Mouse (Mus musculus) embryonic facial prominence, embryonic 13.5 days (tissue): ENCODE measurements at regions not wholly inside any gene's neighbourhood (a gene's known extent, or its start where the extent isn't known, plus 50 kb on each side); places are given as distances from the start of the nearest gene placed in this dataset.
"Not testable (repeated sequence)": the region's sequence is repeated elsewhere in the genome, so short reads cannot be mapped to it uniquely, and the experiment has no call there.

Source experiments
- ATAC-seq: fragments of 200-750 bp; cut with Nextera tagmentation; 2 replicates; pipeline ENCODE4 v1.8.0; 2017; ENCODE audit warnings: low read depth; ENCODE audit not compliant: insufficient number of reproducible peaks, insufficient read depth, low FRiP score, low TSS enrichment
- H3K27ac ChIP-seq: fragments of 300-500 bp; sonication (generic); 2 replicates; pipeline ENCODE4 v1.5.1; 2015; ENCODE audit warnings: moderate library complexity, mild to moderate bottlenecking, inconsistent platforms
- H3K27me3 ChIP-seq: fragments of 300-500 bp; sonication (generic); 2 replicates; pipeline ENCODE4 v1.6.1; 2015; ENCODE audit warnings: mild to moderate bottlenecking, inconsistent platforms
- H3K36me3 ChIP-seq: fragments of 300-500 bp; sonication (generic); 2 replicates; pipeline ENCODE4 v1.6.1; 2015; ENCODE audit warnings: mild to moderate bottlenecking, inconsistent platforms
- H3K4me1 ChIP-seq: fragments of 300-500 bp; sonication (generic); 2 replicates; pipeline ENCODE4 v1.6.1; 2015; ENCODE audit warnings: inconsistent platforms
- H3K4me2 ChIP-seq: fragments of 300-500 bp; sonication (generic); 2 replicates; pipeline ENCODE4 v1.6.1; 2015; ENCODE audit warnings: moderate library complexity, mild to moderate bottlenecking, inconsistent platforms
- H3K4me3 ChIP-seq: fragments of 300-500 bp; sonication (generic); 2 replicates; pipeline ENCODE4 v1.5.1; 2015; ENCODE audit warnings: mild to moderate bottlenecking, inconsistent platforms
- H3K9ac ChIP-seq: fragments of 300-500 bp; sonication (generic); 2 replicates; pipeline ENCODE4 v1.6.1; 2015; ENCODE audit warnings: mild to moderate bottlenecking, inconsistent platforms
- H3K9me3 ChIP-seq: fragments of 300-500 bp; sonication (generic); 2 replicates; pipeline ENCODE4 v1.6.1; 2016; ENCODE audit warnings: inconsistent platforms
- WGBS: fragments of 180-500 bp; shearing (Covaris S2); methylation state at CpG from one replicate; pipeline ENCODE4 v1.1.7; 2015; ENCODE audit warnings: mixed read lengths; 5-methylcytosine and 5-hydroxymethylcytosine counted together

DNA sequence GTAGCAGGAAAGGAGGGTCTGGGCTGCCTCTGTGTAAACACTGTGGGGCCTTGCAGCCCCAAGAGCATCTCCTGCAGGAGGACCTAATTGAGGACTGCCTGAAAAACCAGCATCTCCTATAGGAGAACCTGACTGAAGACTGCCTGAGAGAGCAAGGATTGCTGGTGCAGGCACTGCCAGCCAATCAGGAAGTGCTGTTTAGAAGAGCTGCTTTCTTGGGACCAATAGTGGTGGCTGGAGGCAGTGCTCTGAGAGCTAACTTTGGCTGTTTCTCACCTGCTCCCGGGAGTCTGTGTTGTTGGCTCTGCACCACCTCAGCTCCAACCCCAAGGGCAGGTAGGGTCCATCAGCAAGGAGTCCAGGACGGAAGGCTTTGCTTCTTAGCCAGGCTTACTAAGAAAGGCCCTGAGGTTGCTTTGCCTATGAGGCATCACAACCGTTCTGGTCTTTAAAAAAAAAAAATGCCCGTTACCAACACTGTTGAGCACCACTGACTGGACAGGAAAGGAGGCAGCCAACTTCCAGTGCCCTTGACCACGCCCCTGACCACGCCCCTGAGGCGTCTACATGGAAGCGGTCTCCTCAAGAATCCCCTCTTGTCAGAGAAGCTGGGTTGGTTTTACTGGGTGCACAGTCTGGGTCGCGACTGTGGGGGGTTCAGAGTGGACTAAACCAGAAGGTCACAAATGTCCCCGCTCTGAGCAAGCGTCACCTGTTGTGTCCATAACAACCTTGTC is 105.0 kb upstream of the Ipo5 start:
- peaks cover 26% of the 10 kb centered on the region for H3K4me1 ChIP-seq
- not testable (repeated sequence) for H3K27ac ChIP-seq, H3K4me3 ChIP-seq, H3K9ac ChIP-seq, H3K9me3 ChIP-seq, ATAC-seq, H3K4me2 ChIP-seq, H3K27me3 ChIP-seq, H3K36me3 ChIP-seq
- WGBS = 53% methylated on average over 12 of the region's 12 CpGs

DNA sequence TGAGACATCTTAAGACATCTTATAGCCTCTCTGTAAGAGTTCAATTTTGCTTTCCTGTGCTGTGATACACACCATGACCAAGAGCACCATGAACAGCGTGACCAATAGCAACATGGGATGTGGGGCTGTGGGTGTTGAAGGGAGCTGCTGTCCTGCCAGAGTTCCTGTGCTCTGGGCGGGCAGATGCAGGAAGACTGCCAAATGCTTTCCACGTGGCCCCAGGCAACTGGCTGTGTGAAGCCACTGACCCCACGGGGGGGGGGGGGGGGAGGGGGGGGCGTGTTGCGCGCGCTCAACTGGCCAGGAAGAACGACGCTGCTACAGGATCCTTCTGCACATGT is 104.5 kb upstream of the Ipo5 start:
- Histone ChIP-seq H3K9me3 (no peaks in the 10 kb centered on the region), H3K4me2 (no peak overlapping the region), H3K27me3 (0 out of 2 replicates have a peak, but pooled peaks cover 6% of the 10 kb centered on the region), H3K4me1 (peaks cover 26% of the 10 kb centered on the region), H3K4me3 (no peak overlapping the region), H3K9ac (no peak overlapping the region), H3K36me3 (no peaks in the 10 kb centered on the region), H3K27ac (no peak overlapping the region)
- ATAC-seq = no peak
- 51% methylated on average over 5 of the region's 10 CpGs for WGBS

DNA sequence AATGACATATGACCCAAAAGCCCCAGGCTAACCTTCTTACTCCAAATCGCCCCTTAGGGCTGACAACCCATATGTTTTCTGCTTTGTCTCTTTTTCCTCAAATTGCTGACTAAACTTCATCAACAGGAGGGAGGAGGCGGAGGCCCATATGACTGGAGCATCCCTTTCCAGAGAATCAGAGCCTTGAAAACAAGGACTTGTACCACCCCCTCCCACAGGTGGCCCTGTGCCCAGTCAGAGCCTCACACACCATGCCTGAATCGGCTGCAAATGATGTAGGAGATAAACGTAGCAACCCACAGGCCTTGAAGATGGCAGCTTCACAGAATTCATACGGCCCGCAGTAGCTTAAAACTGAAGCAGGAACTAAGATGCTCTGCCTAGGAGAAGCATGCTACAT is 101.7 kb upstream of the Ipo5 start:
- Histone ChIP-seq H3K4me2 (no peak overlapping the region), H3K4me3 (no peak overlapping the region), H3K27ac (no peak overlapping the region), H3K9me3 (no peaks in the 10 kb centered on the region), H3K9ac (no peak overlapping the region), H3K36me3 (no peaks in the 10 kb centered on the region), H3K4me1 (peaks cover 15% of the 10 kb centered on the region), H3K27me3 (no peaks in the 10 kb centered on the region)
- 89% methylated on average over 6 of the region's 6 CpGs for WGBS
- no peak for ATAC-seq

DNA sequence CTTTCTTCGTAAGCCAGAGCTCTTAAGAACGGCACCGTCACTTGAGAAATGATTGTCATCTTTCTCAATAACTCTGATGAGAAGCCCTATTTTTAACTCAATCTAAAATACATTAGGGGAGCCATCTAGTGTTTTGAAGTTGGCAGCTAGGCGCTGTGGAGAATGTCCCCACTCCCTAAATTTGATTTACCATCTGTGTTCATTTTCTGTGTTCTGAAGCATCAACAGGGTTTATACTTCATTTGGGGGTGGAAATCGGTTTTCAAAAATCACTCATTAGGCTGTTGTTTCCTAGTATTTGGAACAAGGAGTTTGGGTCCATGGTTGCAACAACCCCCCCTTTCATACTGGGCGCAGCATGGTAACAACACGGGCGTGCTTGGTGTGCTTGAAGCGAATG is 97.1 kb upstream of the Ipo5 start:
- Histone ChIP-seq H3K4me1 (no peaks in the 10 kb centered on the region), H3K27ac (no peak overlapping the region), H3K9me3 (no peaks in the 10 kb centered on the region), H3K27me3 (no peaks in the 10 kb centered on the region), H3K4me2 (no peak overlapping the region), H3K9ac (no peak overlapping the region), H3K4me3 (no peak overlapping the region), H3K36me3 (no peaks in the 10 kb centered on the region)
- no peak for ATAC-seq
- 82% methylated on average over 9 of the region's 9 CpGs for WGBS

DNA sequence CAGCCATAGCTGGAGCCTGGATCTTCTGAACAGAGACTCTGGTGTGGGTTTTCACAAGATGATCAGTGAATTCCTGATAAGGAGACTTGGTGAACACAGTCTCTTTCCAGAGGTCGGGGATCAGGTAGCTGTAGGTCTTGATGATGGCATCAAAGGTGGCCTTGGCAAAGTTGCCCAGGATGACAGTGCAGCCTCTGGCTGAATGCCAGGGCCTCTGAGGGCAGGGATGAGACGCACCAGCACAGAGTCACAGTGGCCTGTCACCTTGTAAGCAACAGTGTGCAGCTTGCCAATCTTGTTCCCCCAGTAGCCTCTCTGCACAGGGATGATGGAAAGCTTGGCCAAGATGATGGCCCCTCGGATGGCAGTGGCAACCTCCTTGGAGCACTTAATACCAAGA is 95.9 kb upstream of the Ipo5 start:
- H3K4me3 ChIP-seq, ATAC-seq, H3K9ac ChIP-seq, H3K4me2 ChIP-seq, H3K36me3 ChIP-seq, H3K27ac ChIP-seq, H3K9me3 ChIP-seq, H3K4me1 ChIP-seq, H3K27me3 ChIP-seq: not testable (repeated sequence)
- 77% methylated on average over 3 of the region's 3 CpGs for WGBS

DNA sequence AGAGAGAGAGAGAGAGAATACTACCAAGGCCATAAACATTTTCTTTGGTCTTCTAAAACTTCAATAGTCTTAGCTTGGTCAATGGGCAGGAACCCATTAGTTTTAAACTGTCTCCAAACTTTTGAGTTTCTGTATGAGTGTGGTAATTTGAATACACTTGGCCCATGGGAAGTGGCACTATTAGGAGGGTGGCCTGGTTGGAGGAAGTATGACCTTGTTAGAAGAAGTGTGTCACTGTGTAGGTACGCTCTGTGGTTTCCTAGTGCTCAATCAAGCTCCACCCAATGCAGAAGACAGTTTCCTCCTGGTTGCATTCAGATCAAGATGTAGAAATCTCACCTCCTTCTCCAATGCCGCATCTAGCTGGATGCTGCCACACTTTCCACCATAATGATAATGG is 94.5 kb upstream of the Ipo5 start:
- H3K4me1 ChIP-seq = no peaks in the 10 kb centered on the region
- H3K9ac ChIP-seq = no peak overlapping the region
- H3K27ac ChIP-seq = no peak overlapping the region
- H3K9me3 ChIP-seq = 0 out of 2 replicates have a peak, but pooled peaks cover 4% of the 10 kb centered on the region
- no peaks in the 10 kb centered on the region for H3K27me3 ChIP-seq
- H3K4me3 ChIP-seq = no peak overlapping the region
- WGBS = 86% methylated on average over 2 of the region's 2 CpGs
- no peak overlapping the region for H3K4me2 ChIP-seq
- ATAC-seq = no peak
- H3K36me3 ChIP-seq = no peaks in the 10 kb centered on the region

DNA sequence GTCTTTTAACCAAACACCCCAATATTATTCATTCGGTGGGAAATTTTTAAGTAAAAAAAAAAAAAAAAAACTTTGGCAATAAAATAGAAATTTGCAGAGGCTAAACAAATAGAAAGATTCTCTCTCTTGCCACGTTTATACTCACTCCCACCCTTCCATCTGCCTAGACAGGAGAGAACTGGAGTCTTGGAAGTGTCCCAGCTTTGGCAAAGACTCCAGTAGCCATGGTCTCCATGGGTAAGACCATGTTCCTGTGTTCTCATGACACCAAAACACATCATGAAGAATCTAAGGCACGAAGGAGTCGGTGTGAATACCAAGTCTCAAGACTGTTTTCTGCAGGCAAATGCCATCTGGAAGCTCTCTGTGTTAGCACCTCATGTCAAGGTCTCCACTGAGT is 84.8 kb upstream of the Ipo5 start:
- Histone ChIP-seq H3K4me1 (no peaks in the 10 kb centered on the region), H3K27ac (no peak overlapping the region), H3K36me3 (no peaks in the 10 kb centered on the region), H3K27me3 (no peaks in the 10 kb centered on the region), H3K9ac (no peak overlapping the region), H3K9me3 (no peaks in the 10 kb centered on the region), H3K4me2 (no peak overlapping the region), H3K4me3 (no peak overlapping the region)
- WGBS = 87% methylated on average over 4 of the region's 4 CpGs
- ATAC-seq = no peak

DNA sequence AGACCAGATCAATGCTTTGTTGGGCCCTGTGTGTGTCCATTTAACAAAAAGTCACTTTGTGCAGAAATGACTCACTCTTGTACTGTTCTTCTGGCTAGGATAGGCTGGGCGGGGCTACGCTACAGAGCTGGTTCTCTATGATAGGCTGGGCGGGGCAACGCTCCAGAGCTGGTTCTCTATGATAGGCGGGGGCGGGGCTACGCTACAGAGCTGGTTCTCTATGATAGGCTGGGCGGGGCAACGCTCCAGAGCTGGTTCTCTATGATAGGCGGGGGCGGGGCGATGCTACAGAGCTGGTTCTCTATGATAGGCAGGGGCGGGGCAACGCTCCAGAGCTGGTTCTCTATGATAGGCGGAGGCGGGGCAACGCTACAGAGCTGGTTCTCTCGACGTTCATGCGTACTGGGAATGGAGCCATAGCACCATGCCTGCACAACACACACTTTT is 80.6 kb upstream of the Ipo5 start:
- ATAC-seq, H3K4me3 ChIP-seq: not testable (repeated sequence)
- WGBS = 27% methylated on average over 20 of the region's 20 CpGs

DNA sequence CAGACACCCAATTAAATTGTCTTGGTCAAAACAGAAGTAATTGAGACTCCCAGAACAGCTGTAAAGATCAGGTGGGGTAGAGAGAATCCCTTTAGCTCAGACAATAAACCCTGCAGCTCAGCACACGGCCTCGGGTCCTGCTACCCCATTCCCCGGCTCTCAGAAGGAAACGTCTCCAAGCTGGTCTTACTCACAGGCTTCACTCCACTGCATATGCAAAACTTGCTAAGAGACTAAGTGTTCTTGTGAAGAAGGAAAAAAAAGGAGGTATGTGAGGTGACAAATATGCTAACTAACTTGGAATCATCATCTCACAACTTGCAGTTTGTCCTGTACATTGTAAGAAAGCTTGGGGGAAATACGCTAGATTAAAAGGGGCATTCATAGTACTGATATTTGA is 79.6 kb upstream of the Ipo5 start:
- Histone ChIP-seq H3K4me3 (no peak overlapping the region), H3K9ac (no peak overlapping the region), H3K27me3 (no peaks in the 10 kb centered on the region), H3K36me3 (no peaks in the 10 kb centered on the region), H3K9me3 (no peaks in the 10 kb centered on the region), H3K4me2 (peak overlapping the region; percentile 54), H3K27ac (no peak overlapping the region), H3K4me1 (peaks cover 12% of the 10 kb centered on the region)
- ATAC-seq = no peak
- WGBS = 40% methylated on average over 5 of the region's 5 CpGs

More for the DNA sequence above, 80.6 kb upstream of the Ipo5 start:
- H3K27ac ChIP-seq, H3K4me2 ChIP-seq, H3K36me3 ChIP-seq, H3K27me3 ChIP-seq, H3K9me3 ChIP-seq, H3K9ac ChIP-seq: not testable (repeated sequence)
- H3K4me1 ChIP-seq = peaks cover 12% of the 10 kb centered on the region

DNA sequence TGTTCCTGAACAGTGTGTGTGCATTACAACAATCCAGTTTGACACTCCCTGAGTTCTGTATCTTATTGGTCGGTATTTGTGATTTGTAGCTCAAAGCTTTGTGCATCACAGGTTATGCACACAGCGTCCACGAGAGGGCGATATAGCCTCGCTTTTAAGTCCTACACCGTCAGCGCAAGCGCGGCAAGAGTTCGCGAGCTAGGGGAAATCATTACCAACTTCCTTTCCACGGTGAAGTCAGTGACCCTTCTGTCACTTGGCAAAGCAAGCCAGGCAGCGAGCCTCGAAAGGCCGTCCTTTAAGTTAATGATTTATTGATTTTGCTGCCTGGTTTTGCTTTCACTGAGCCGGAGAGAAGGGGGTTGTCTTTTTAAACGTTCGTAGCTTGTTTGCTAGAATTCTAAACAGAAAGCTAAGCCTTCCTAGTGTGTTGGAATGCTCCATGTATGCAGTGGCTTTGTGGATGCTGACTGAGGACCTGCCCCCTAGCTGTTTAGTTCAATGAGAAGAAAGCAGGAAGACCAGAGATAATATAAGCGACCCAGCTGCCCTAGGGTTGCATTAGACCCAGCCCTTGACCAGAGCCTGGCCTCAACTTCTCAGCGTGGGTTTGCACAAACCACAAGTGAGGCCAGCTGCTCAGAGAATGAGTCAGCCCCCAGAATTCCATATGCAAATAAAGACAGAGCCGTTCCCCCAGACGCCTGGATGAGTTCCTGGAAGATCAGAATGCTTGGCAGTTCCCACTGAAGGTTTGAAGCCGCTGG is 79.0 kb upstream of the Ipo5 start:
- peak; percentile 73 for ATAC-seq
- H3K9ac ChIP-seq = peak overlapping the region; percentile 53
- H3K4me2 ChIP-seq = peak overlapping the region; percentile 54
- peak overlapping the region; percentile 88 for H3K27ac ChIP-seq
- 6% methylated on average over 23 of the region's 23 CpGs for WGBS
- H3K36me3 ChIP-seq = no peaks in the 10 kb centered on the region
- peaks cover 12% of the 10 kb centered on the region for H3K4me1 ChIP-seq
- peak overlapping the region; percentile 36 for H3K4me3 ChIP-seq
- H3K9me3 ChIP-seq = no peaks in the 10 kb centered on the region
- H3K27me3 ChIP-seq = no peaks in the 10 kb centered on the region

DNA sequence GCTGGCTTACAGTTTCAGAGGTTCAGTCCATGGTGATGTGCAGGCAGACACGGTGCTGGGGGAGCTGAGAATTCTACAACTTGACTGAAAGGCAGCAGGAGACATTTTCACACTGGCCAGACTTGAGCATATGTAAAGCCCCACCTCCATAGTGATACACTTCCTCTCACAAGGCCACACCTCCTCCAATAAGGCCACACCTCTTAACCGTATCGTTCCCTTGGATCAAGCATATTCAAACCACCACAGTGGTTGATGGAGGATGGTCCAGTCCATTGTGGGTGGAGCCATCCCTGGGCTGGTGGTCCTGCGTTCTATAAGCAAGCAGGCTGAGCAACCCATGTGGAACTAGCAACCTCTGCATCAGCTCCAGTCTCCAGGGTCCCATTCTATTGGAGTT is 76.2 kb upstream of the Ipo5 start:
- Histone ChIP-seq H3K9me3 (no peaks in the 10 kb centered on the region), H3K4me2 (no peak overlapping the region), H3K4me1 (peaks cover 20% of the 10 kb centered on the region), H3K27ac (no peak overlapping the region), H3K9ac (no peak overlapping the region), H3K4me3 (no peak overlapping the region), H3K36me3 (no peaks in the 10 kb centered on the region), H3K27me3 (no peaks in the 10 kb centered on the region)
- no peak for ATAC-seq
- 75% methylated on average over 4 of the region's 4 CpGs for WGBS

DNA sequence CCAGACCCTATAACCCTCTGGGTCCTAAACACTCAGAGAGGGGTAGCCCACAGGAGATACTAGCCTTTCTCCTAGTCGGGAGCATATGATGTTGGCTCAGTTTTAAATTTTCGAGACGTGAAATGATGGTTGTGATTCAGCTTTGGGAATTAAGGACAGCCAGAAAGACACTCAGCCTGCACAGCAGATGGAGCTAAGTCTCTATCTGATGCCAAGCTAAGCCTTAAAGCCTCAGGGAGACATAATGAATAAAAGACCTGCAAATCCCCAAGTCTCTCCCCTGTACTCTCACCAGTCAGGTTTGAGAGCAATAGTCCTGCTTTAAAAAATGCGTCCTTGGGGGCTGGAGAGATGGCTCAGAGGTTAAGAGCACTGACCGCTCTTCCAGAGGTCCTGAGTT is 75.3 kb upstream of the Ipo5 start:
- Histone ChIP-seq H3K4me1 (peaks cover 20% of the 10 kb centered on the region), H3K4me2 (no peak overlapping the region), H3K9me3 (no peaks in the 10 kb centered on the region), H3K9ac (no peak overlapping the region), H3K36me3 (no peaks in the 10 kb centered on the region), H3K27ac (no peak overlapping the region), H3K4me3 (no peak overlapping the region), H3K27me3 (no peaks in the 10 kb centered on the region)
- 52% methylated on average over 5 of the region's 5 CpGs for WGBS
- no peak for ATAC-seq
